Mouse (Mus musculus): ENCODE measurements at regions not wholly inside any gene's neighbourhood (a gene's known extent, or its start where the extent isn't known, plus 50 kb on each side); places are given as distances from the start of the nearest gene placed in this dataset.
"Not testable (repeated sequence)": the region's sequence is repeated elsewhere in the genome, so short reads cannot be mapped to it uniquely, and the experiment has no call there.

- H3K27ac ChIP-seq (ENCODE audit: low read depth, low read length); ATAC-seq (ENCODE audit: low read depth); H3K9ac ChIP-seq (replicated peaks; ENCODE audit: low read depth, low read length); H3K27me3 ChIP-seq (ENCODE audit: control insufficient read depth, insufficient read depth, low read length); H3K9me3 ChIP-seq (ENCODE audit: control insufficient read depth, low read length); H3K4me1 ChIP-seq (ENCODE audit: control insufficient read depth, insufficient read depth, low read length); H3K4me2 ChIP-seq (ENCODE audit: low read depth, low read length); H3K36me3 ChIP-seq (ENCODE audit: control insufficient read depth, insufficient read depth, low read length); H3K4me3 ChIP-seq (ENCODE audit: low read depth, low read length): not testable (repeated sequence)
- 85% methylated on average over 8 of the region's 8 CpGs for WGBS
Measured at GRCm38 (mm10) chr1:100781006-100781405, 1008.4 kb downstream of the Cntnap5b start.

- WGBS: 74% methylated on average over 1 of the region's 1 CpGs
- Histone ChIP-seq H3K36me3 (ENCODE audit: control insufficient read depth, insufficient read depth, low read length) (no peaks in the 10 kb centered on the region), H3K27ac (ENCODE audit: low read depth, low read length) (no peak overlapping the region), H3K9ac (replicated peaks; ENCODE audit: low read depth, low read length) (no peak overlapping the region), H3K27me3 (ENCODE audit: control insufficient read depth, insufficient read depth, low read length) (no peaks in the 10 kb centered on the region), H3K4me3 (ENCODE audit: low read depth, low read length) (no peak overlapping the region), H3K4me2 (ENCODE audit: low read depth, low read length) (no peak overlapping the region), H3K9me3 (ENCODE audit: control insufficient read depth, low read length) (no peaks in the 10 kb centered on the region), H3K4me1 (ENCODE audit: control insufficient read depth, insufficient read depth, low read length) (no peaks in the 10 kb centered on the region)
- ATAC-seq (ENCODE audit: low read depth): no peak
Measured at GRCm38 (mm10) chr1:100787766-100788165, 1015.2 kb downstream of the Cntnap5b start.

GRCm38 (mm10) chr1:100801041-100801440 is 1028.5 kb downstream of the Cntnap5b start:
- no peaks in the 10 kb centered on the region for H3K4me1 ChIP-seq (ENCODE audit: control insufficient read depth, insufficient read depth, low read length)
- no peak overlapping the region for H3K9ac ChIP-seq (replicated peaks; ENCODE audit: low read depth, low read length)
- no peaks in the 10 kb centered on the region for H3K36me3 ChIP-seq (ENCODE audit: control insufficient read depth, insufficient read depth, low read length)
- no peaks in the 10 kb centered on the region for H3K9me3 ChIP-seq (ENCODE audit: control insufficient read depth, low read length)
- ATAC-seq (ENCODE audit: low read depth): peak; percentile 65; the same call in 1 of the 2 replicates
- no peak overlapping the region for H3K27ac ChIP-seq (ENCODE audit: low read depth, low read length)
- H3K27me3 ChIP-seq (ENCODE audit: control insufficient read depth, insufficient read depth, low read length): no peaks in the 10 kb centered on the region
- no peak overlapping the region for H3K4me3 ChIP-seq (ENCODE audit: low read depth, low read length)
- no peak overlapping the region for H3K4me2 ChIP-seq (ENCODE audit: low read depth, low read length)
- 68% methylated on average over 2 of the region's 2 CpGs for WGBS
